Mouse (Mus musculus): ENCODE results near the gene Fut1. TPM values are rescaled to one million over a fixed set of nuclear protein-coding genes. Genes with fewer than 3 reads are reported as not detected.
"Not testable (repeated sequence)": the region's sequence is repeated elsewhere in the genome, so short reads cannot be mapped to it uniquely, and the experiment has no call there.

Fut1 gene
- polyA plus RNA-seq, 1 experiment from 2014 or later = not detected

- Histone ChIP-seq H3K27ac (replicated peaks) (peak overlapping the region; percentile 95), H3K36me3 (no peaks in the 10 kb centered on the region), H3K27me3 (ENCODE audit: low read depth, poor library complexity, severe bottlenecking) (peaks cover 22% of the 10 kb centered on the region), H3K4me1 (peaks cover 49% of the 10 kb centered on the region), H3K4me3 (peak overlapping the region; percentile 64), H3K9me3 (replicated peaks) (no peaks in the 10 kb centered on the region)
- WGBS = 68% methylated on average over 6 of the region's 6 CpGs
- no peak for DNase-seq (ENCODE audit: low spot score)
Measured at GRCm38 (mm10) chr7:45644872-45645590, 27.9 kb downstream of the Fut1 start.

DNA sequence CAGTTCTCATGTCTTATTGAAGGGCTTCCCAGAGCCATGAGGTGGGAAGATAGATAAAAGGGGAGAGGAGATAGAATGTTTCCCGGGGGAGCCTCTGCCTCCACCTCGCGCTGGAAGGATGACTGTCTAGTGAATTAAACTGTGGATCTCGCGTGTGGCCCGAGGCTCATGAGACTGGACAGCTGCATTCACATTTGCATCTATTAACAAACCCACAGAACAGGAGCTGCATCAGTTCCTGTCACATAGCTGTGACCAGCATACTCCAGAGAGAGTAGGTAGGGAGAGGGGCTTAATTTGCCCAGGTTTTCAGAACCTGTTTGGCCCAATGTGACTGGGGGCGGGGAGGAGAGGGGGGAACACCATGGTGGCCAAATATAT is 28.5 kb downstream of the Fut1 start:
- WGBS = 80% methylated on average over 7 of the region's 7 CpGs
- DNase-seq (ENCODE audit: low spot score) = no peak
- no peaks in the 10 kb centered on the region for H3K36me3 ChIP-seq
- no peaks in the 10 kb centered on the region for H3K9me3 ChIP-seq (replicated peaks)
- H3K4me3 ChIP-seq = no peak overlapping the region
- H3K27me3 ChIP-seq (ENCODE audit: low read depth, poor library complexity, severe bottlenecking) = peaks cover 17% of the 10 kb centered on the region
- H3K27ac ChIP-seq (replicated peaks) = no peak overlapping the region
- peaks cover 44% of the 10 kb centered on the region for H3K4me1 ChIP-seq

- 76% methylated on average over 4 of the region's 4 CpGs for WGBS
- Histone ChIP-seq H3K36me3 (no peaks in the 10 kb centered on the region), H3K4me3 (no peak overlapping the region), H3K4me1 (peaks cover 37% of the 10 kb centered on the region), H3K27me3 (ENCODE audit: low read depth, poor library complexity, severe bottlenecking) (peaks cover 9% of the 10 kb centered on the region), H3K9me3 (replicated peaks) (no peaks in the 10 kb centered on the region), H3K27ac (replicated peaks) (no peak overlapping the region)
- no peak for DNase-seq (ENCODE audit: low spot score)
Measured at GRCm38 (mm10) chr7:45646671-45647070, 29.6 kb downstream of the Fut1 start.

DNA sequence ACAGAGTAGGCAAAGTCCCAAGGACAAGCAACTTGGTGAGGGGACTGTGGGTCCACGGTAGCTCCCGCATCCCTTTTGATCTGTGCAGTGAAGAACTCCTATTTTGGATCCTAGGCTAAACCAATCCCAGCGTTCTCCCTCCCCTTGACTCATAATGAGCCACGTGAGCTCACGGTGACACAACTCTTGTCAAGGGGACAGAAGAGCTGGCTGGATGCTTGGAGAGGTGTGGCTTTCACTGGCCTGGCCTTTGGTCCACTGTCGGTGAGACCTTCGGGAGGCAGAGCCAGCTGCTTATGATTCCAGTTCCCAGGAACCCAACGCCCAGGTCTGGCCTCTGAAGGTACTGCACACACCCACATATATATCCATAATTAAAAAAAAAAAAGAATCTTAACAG is 32.3 kb downstream of the Fut1 start:
- 84% methylated on average over 8 of the region's 8 CpGs for WGBS
- H3K4me1 ChIP-seq = peaks cover 17% of the 10 kb centered on the region
- DNase-seq (ENCODE audit: low spot score) = no peak
- H3K27ac ChIP-seq (replicated peaks) = no peak overlapping the region
- no peaks in the 10 kb centered on the region for H3K36me3 ChIP-seq
- H3K9me3 ChIP-seq (replicated peaks) = no peaks in the 10 kb centered on the region
- H3K27me3 ChIP-seq (ENCODE audit: low read depth, poor library complexity, severe bottlenecking) = peaks cover 9% of the 10 kb centered on the region
- no peak overlapping the region for H3K4me3 ChIP-seq

- not testable (repeated sequence) for H3K27me3 ChIP-seq (ENCODE audit: low read depth, poor library complexity, severe bottlenecking); DNase-seq (ENCODE audit: low spot score); H3K36me3 ChIP-seq; H3K4me3 ChIP-seq; H3K27ac ChIP-seq (replicated peaks); H3K9me3 ChIP-seq (replicated peaks)
- H3K4me1 ChIP-seq = peaks cover 13% of the 10 kb centered on the region
- WGBS = 92% methylated on average over 20 of the region's 20 CpGs
Measured at GRCm38 (mm10) chr7:45650484-45650883, 33.4 kb downstream of the Fut1 start.

DNA sequence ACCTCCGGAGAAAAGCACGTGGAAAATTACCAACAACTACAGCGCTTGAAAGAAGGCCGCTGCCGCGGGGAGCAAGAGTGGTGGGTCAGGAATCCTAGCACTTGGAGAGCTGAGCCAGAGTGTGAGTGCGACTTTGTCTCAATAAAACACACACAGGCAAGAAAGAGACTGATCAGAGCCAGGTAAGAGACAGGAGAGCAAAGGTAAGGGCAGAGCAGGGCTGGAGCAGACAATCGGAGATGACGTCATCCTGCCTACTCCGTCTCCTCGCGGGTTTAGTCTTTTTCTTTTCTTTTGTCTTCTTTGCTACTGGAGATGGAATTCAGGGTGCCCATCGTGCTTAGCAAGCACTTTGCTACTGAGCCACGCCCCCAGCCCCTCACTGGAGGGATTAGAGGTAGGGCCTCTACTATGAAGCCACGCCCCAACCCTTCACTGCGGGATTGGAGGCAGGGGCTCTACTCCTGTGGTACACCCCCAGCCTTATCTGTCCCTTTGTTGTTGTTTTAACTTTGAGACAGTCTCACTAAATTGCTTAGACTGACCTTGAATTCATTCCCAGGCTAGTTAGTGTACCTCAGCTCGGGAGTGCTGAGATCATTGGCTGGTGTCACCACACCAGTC is 37.4 kb downstream of the Fut1 start:
- Histone ChIP-seq H3K4me1 (peaks cover 8% of the 10 kb centered on the region), H3K9me3 (replicated peaks) (peaks cover 7% of the 10 kb centered on the region; the same call in 1 of the 2 replicates), H3K36me3 (no peaks in the 10 kb centered on the region), H3K27ac (replicated peaks) (peak overlapping the region; percentile 68), H3K4me3 (peak overlapping the region; percentile 35), H3K27me3 (ENCODE audit: low read depth, poor library complexity, severe bottlenecking) (no peaks in the 10 kb centered on the region)
- no peak for DNase-seq (ENCODE audit: low spot score)
- 28% methylated on average over 17 of the region's 17 CpGs for WGBS

GRCm38 (mm10) chr7:45660746-45661478 is 43.8 kb downstream of the Fut1 start:
- no peak for DNase-seq (ENCODE audit: low spot score)
- Histone ChIP-seq H3K4me1 (peaks cover 16% of the 10 kb centered on the region), H3K9me3 (replicated peaks) (peaks cover 7% of the 10 kb centered on the region; the same call in 1 of the 2 replicates), H3K27me3 (ENCODE audit: low read depth, poor library complexity, severe bottlenecking) (no peaks in the 10 kb centered on the region), H3K27ac (replicated peaks) (no peak overlapping the region), H3K4me3 (no peak overlapping the region), H3K36me3 (no peaks in the 10 kb centered on the region)
- 89% methylated on average over 11 of the region's 11 CpGs for WGBS

DNA sequence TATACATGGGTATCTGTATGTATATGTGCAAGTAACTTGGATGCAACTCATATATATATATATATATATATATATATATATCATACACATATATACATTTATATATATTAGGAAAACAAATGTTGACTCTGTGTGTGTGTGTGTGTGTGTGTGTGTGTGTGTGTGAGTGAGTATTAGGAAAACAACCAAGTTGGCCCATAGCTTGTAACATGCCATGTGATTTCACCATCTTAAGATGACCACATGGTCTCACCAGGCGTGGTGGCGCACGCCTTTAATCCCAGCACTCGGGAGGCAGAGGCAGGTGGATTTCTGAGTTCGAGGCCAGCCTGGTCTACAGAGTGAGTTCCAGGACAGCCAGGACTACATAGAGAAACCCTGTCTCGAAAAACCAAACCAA is 44.6 kb downstream of the Fut1 start:
- H3K36me3 ChIP-seq; H3K27me3 ChIP-seq (ENCODE audit: low read depth, poor library complexity, severe bottlenecking); H3K27ac ChIP-seq (replicated peaks); DNase-seq (ENCODE audit: low spot score); H3K9me3 ChIP-seq (replicated peaks); H3K4me3 ChIP-seq: not testable (repeated sequence)
- H3K4me1 ChIP-seq = peaks cover 16% of the 10 kb centered on the region
- 90% methylated on average over 6 of the region's 6 CpGs for WGBS

DNA sequence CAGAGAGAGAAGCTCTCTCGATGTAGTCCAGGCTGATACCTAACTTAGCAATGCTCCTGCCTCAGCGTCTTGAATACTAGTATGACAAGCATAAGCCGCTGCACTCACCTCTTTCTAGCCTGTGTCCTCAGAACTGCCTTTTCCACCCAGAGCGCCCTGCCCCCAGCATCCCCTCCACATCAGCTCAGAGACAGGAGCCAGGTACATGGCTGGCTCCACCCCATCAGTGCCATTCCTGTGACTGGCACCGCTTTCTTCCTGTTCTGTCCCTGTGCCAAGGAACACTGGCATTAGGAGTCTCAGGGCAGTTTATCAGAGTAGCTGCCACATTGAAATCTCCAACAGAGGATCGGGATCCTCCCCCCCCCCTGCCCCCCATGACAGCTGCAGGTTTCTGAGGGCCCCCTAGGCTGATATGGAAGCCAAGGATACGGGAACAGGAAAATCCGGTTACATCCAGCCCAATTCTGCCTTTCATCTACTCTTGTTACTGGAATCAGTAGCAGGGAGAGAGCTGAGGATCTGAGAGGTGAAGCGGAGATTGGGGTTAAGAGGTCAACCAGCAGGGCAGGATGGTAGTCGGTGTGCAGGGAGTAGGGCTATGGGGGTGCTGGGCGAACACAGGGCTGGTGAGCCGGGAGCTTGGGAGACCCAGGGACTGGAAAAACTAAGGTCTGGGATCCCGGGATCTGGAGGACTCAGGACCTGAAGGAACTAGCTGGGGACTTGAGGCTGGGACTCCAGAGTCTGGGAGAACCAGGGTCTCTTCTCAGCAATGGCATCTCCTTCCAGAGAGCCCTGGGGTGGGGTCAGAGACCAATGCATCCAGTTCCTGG is 48.4 kb downstream of the Fut1 start:
- H3K4me3 ChIP-seq = no peak overlapping the region; the same call in 1 of the 2 replicates
- no peaks in the 10 kb centered on the region for H3K27me3 ChIP-seq (ENCODE audit: low read depth, poor library complexity, severe bottlenecking)
- H3K27ac ChIP-seq (replicated peaks) = no peak overlapping the region
- no peak for DNase-seq (ENCODE audit: low spot score)
- H3K9me3 ChIP-seq (replicated peaks) = no peaks in the 10 kb centered on the region
- peaks cover 16% of the 10 kb centered on the region for H3K4me1 ChIP-seq
- WGBS = 67% methylated on average over 13 of the region's 13 CpGs
- no peaks in the 10 kb centered on the region for H3K36me3 ChIP-seq

GRCm38 (mm10) chr7:45666161-45666560 is 49.1 kb downstream of the Fut1 start, which contains the start of gene Fut2:
Gene Fut2 (minus strand): TSS chr7:45666394.
- no peak for DNase-seq (ENCODE audit: low spot score)
- Histone ChIP-seq H3K27ac (replicated peaks) (no peak within 1 kb of the TSS), H3K27me3 (ENCODE audit: low read depth, poor library complexity, severe bottlenecking) (no peaks in the 10 kb centered on the region), H3K36me3 (no peaks in the 10 kb centered on the region), H3K4me3 (no peak within 1 kb of the TSS; the same call in 1 of the 2 replicates), H3K4me1 (peaks cover 16% of the 10 kb centered on the region), H3K9me3 (replicated peaks) (no peaks in the 10 kb centered on the region)
- 85% methylated on average over 7 of the region's 7 CpGs for WGBS

GRCm38 (mm10) chr7:45667761-45668160 is 50.7 kb downstream of the Fut1 start:
- H3K4me1 ChIP-seq = peaks cover 16% of the 10 kb centered on the region
- 79% methylated on average over 14 of the region's 14 CpGs for WGBS
- H3K9me3 ChIP-seq (replicated peaks) = no peaks in the 10 kb centered on the region
- no peak overlapping the region for H3K4me3 ChIP-seq
- H3K27ac ChIP-seq (replicated peaks) = no peak overlapping the region
- H3K36me3 ChIP-seq = no peaks in the 10 kb centered on the region
- H3K27me3 ChIP-seq (ENCODE audit: low read depth, poor library complexity, severe bottlenecking) = no peaks in the 10 kb centered on the region
- DNase-seq (ENCODE audit: low spot score) = no peak

DNA sequence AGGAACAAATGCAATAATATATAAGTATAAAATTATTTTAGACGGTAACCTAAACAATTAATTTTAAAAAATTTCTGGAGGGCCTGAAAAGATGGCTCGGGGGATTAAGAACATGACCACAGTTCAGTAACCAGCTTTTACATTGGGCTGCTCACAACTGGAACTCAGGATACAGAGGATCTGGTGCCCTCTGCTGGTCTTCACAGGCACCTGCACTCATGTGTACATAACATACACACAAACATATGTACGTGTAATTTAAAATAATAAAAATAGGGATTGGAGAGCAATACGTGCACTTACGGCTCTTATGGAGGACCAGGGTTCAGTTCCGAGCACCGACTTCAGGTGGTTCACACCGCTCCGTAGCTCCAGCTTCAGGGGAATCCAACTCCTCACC is 51.8 kb downstream of the Fut1 start:
- WGBS = 94% methylated on average over 9 of the region's 9 CpGs
- no peak for DNase-seq (ENCODE audit: low spot score)

More for the DNA sequence above, 51.8 kb downstream of the Fut1 start:
- H3K4me3 ChIP-seq = no peak overlapping the region
- no peaks in the 10 kb centered on the region for H3K9me3 ChIP-seq (replicated peaks)
- peaks cover 16% of the 10 kb centered on the region for H3K4me1 ChIP-seq
- no peaks in the 10 kb centered on the region for H3K36me3 ChIP-seq
- H3K27me3 ChIP-seq (ENCODE audit: low read depth, poor library complexity, severe bottlenecking) = no peaks in the 10 kb centered on the region
- no peak overlapping the region for H3K27ac ChIP-seq (replicated peaks)

Data from midbrain, embryonic 10.5 days (tissue).